Mouse (Mus musculus): Measurements from ENCODE around the gene Eno3.
A peak's percentile ranks its signal among the peaks of the same experiment; 100 is the strongest.

The Eno3 gene

GRCm38 (mm10) chr11:70664741-70665140 lies 7.7 kb downstream of the Eno3 start:
- no peak for TF ChIP-seq NANOG (IDR thresholded peaks at IDR 0.05; ENCODE audit: borderline replicate concordance, low read length)
- no peak for TF ChIP-seq CTCF (conservative IDR thresholded peaks at IDR 0.05; ENCODE audit: low read length)
- TF ChIP-seq POU5F1 (IDR thresholded peaks at IDR 0.05; ENCODE audit: borderline replicate concordance, low read length), result no peak
- H3K4me3 ChIP-seq (replicated peaks; ENCODE audit: low read length), result no peak overlapping the region
- H3K36me3 ChIP-seq (ENCODE audit: insufficient read depth, low read length), result peaks cover 72% of the 10 kb centered on the region
- peaks cover 54% of the 10 kb centered on the region for H3K4me1 ChIP-seq (replicated peaks; ENCODE audit: low read depth, low read length)
- H3K9me3 ChIP-seq (ENCODE audit: low read length), result peaks cover 5% of the 10 kb centered on the region; the same call in 1 of the 2 replicates
- H3K27me3 ChIP-seq (ENCODE audit: insufficient read depth, low read length), result no peaks in the 10 kb centered on the region

GRCm38 (mm10) chr11:70666687-70667086 lies 9.7 kb downstream of the Eno3 start:
- Histone ChIP-seq H3K4me3 (replicated peaks; ENCODE audit: low read length) (no peak overlapping the region), H3K36me3 (ENCODE audit: insufficient read depth, low read length) (peaks cover 67% of the 10 kb centered on the region), H3K27me3 (ENCODE audit: insufficient read depth, low read length) (no peaks in the 10 kb centered on the region), H3K4me1 (replicated peaks; ENCODE audit: low read depth, low read length) (peaks cover 60% of the 10 kb centered on the region), H3K9me3 (ENCODE audit: low read length) (peaks cover 5% of the 10 kb centered on the region; the same call in 1 of the 2 replicates)
- TF ChIP-seq CTCF (conservative IDR thresholded peaks at IDR 0.05; ENCODE audit: low read length) (no peak), POU5F1 (IDR thresholded peaks at IDR 0.05; ENCODE audit: borderline replicate concordance, low read length) (no peak), NANOG (IDR thresholded peaks at IDR 0.05; ENCODE audit: borderline replicate concordance, low read length) (no peak)

DNA sequence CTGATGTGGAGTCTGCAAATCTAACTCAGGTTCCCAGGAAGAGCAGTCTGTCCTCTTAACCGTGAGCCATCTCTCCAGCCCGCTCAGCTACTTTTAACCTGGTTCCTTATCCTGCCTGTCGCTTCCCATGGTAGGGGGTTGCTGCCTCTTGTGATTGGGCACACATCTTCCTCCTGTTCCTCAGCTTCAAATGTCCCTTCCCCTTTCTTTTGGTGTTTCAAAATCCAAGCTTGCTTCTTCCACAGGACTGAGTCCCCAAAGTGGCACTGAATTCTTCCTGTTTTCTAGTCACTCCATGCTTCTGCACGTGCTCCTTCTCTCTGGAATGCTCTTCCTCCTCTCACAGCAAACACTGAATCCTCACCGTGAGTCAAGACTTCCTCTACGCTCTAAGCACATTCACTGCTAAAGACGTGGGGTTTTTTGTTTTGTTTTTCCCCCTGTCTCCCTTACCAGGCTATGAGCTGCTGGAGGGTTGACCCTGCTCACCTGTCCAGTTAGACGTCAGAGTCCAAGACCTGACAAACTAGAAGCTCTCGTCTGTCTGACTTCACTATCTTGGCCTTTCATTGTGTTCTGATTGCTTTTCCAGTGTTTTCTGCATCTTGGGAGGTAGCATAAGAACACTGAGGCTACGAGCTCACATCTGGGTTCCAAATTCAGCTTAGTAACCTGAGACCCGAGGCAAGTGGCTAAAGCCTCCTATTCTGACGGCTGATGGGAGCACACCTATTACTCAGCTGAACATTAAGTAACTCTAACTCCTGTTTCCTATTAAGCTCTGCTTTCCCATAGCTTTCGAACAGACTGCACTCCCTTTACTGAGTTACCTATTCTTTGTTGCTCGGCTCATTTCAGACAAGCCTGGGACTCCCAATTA lies 10.5 kb downstream of the Eno3 start:
- peaks cover 67% of the 10 kb centered on the region for H3K36me3 ChIP-seq (ENCODE audit: insufficient read depth, low read length)
- H3K9me3 ChIP-seq (ENCODE audit: low read length), result peaks cover 5% of the 10 kb centered on the region; the same call in 1 of the 2 replicates
- peak overlapping the region; percentile 94 for H3K4me3 ChIP-seq (replicated peaks; ENCODE audit: low read length)
- TF ChIP-seq POU5F1 (IDR thresholded peaks at IDR 0.05; ENCODE audit: borderline replicate concordance, low read length), result no peak
- TF ChIP-seq NANOG (IDR thresholded peaks at IDR 0.05; ENCODE audit: borderline replicate concordance, low read length), result no peak
- no peak for TF ChIP-seq CTCF (conservative IDR thresholded peaks at IDR 0.05; ENCODE audit: low read length)
- peaks cover 63% of the 10 kb centered on the region for H3K4me1 ChIP-seq (replicated peaks; ENCODE audit: low read depth, low read length)
- no peaks in the 10 kb centered on the region for H3K27me3 ChIP-seq (ENCODE audit: insufficient read depth, low read length)

DNA sequence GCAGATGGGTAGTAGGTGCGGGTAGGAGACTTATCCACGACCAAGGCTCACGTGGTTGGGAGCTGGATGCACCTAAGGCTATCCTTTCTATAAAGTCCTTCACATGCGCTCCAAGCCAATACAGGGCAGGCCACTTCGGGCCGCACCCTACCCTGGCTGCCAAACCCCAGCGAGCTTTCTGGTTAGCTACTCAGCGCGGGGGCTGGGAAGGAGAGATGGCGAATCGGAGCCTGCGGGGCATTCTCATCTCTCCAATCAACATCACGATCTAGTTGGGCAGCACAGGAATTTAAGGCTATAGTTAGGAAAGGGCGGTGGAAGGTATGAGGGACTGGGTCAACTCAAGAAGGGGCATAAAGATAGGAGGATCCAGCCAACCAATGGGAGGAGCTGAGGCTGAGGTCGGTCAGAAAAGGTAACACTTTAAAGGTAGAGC lies 11.4 kb downstream of the Eno3 start:
- peaks cover 63% of the 10 kb centered on the region for H3K36me3 ChIP-seq (ENCODE audit: insufficient read depth, low read length)
- no peaks in the 10 kb centered on the region for H3K27me3 ChIP-seq (ENCODE audit: insufficient read depth, low read length)
- peaks cover 5% of the 10 kb centered on the region; the same call in 1 of the 2 replicates for H3K9me3 ChIP-seq (ENCODE audit: low read length)
- peaks cover 57% of the 10 kb centered on the region for H3K4me1 ChIP-seq (replicated peaks; ENCODE audit: low read depth, low read length)
- H3K4me3 ChIP-seq (replicated peaks; ENCODE audit: low read length), result peak overlapping the region; percentile 94
- TF ChIP-seq POU5F1 (IDR thresholded peaks at IDR 0.05; ENCODE audit: borderline replicate concordance, low read length), result no peak
- no peak for TF ChIP-seq NANOG (IDR thresholded peaks at IDR 0.05; ENCODE audit: borderline replicate concordance, low read length)
- no peak for TF ChIP-seq CTCF (conservative IDR thresholded peaks at IDR 0.05; ENCODE audit: low read length)

- H3K4me1 ChIP-seq (replicated peaks; ENCODE audit: low read depth, low read length), result peaks cover 62% of the 10 kb centered on the region
- peak within 1 kb of the TSS; percentile 94 for H3K4me3 ChIP-seq (replicated peaks; ENCODE audit: low read length)
- TF ChIP-seq NANOG (IDR thresholded peaks at IDR 0.05; ENCODE audit: borderline replicate concordance, low read length), result no peak; the same call in 1 of the 2 replicates
- TF ChIP-seq POU5F1 (IDR thresholded peaks at IDR 0.05; ENCODE audit: borderline replicate concordance, low read length), result no peak
- no peak for TF ChIP-seq CTCF (conservative IDR thresholded peaks at IDR 0.05; ENCODE audit: low read length)
- no peaks in the 10 kb centered on the region for H3K27me3 ChIP-seq (ENCODE audit: insufficient read depth, low read length)
- peaks cover 5% of the 10 kb centered on the region; the same call in 1 of the 2 replicates for H3K9me3 ChIP-seq (ENCODE audit: low read length)
- peaks cover 57% of the 10 kb centered on the region for H3K36me3 ChIP-seq (ENCODE audit: insufficient read depth, low read length)
These were observed 11.9 kb downstream of the Eno3 start, which contains the start of gene Spag7 for GRCm38 (mm10) chr11:70668771-70669505. Gene Spag7 (minus strand): TSS chr11:70669416.

- TF ChIP-seq CTCF (conservative IDR thresholded peaks at IDR 0.05; ENCODE audit: low read length) (peak; percentile 64), POU5F1 (IDR thresholded peaks at IDR 0.05; ENCODE audit: borderline replicate concordance, low read length) (no peak), NANOG (IDR thresholded peaks at IDR 0.05; ENCODE audit: borderline replicate concordance, low read length) (no peak)
- peaks cover 49% of the 10 kb centered on the region for H3K36me3 ChIP-seq (ENCODE audit: insufficient read depth, low read length)
- H3K4me1 ChIP-seq (replicated peaks; ENCODE audit: low read depth, low read length), result peaks cover 65% of the 10 kb centered on the region
- H3K9me3 ChIP-seq (ENCODE audit: low read length), result peaks cover 5% of the 10 kb centered on the region; the same call in 1 of the 2 replicates
- H3K27me3 ChIP-seq (ENCODE audit: insufficient read depth, low read length), result no peaks in the 10 kb centered on the region
- H3K4me3 ChIP-seq (replicated peaks; ENCODE audit: low read length), result peak overlapping the region; percentile 94
These were observed 12.8 kb downstream of the Eno3 start for GRCm38 (mm10) chr11:70669582-70670345.

GRCm38 (mm10) chr11:70670483-70670882 lies 13.5 kb downstream of the Eno3 start:
- peak overlapping the region; percentile 94 for H3K4me3 ChIP-seq (replicated peaks; ENCODE audit: low read length)
- TF ChIP-seq NANOG (IDR thresholded peaks at IDR 0.05; ENCODE audit: borderline replicate concordance, low read length) (no peak), CTCF (conservative IDR thresholded peaks at IDR 0.05; ENCODE audit: low read length) (no peak), POU5F1 (IDR thresholded peaks at IDR 0.05; ENCODE audit: borderline replicate concordance, low read length) (no peak)

More at GRCm38 (mm10) chr11:70670483-70670882, 13.5 kb downstream of the Eno3 start:
- peaks cover 42% of the 10 kb centered on the region for H3K36me3 ChIP-seq (ENCODE audit: insufficient read depth, low read length)
- H3K27me3 ChIP-seq (ENCODE audit: insufficient read depth, low read length), result no peaks in the 10 kb centered on the region
- H3K4me1 ChIP-seq (replicated peaks; ENCODE audit: low read depth, low read length), result peaks cover 66% of the 10 kb centered on the region
- H3K9me3 ChIP-seq (ENCODE audit: low read length), result no peaks in the 10 kb centered on the region

Data from E14TG2a.4 (cell line).